8 mouse cellular contexts compared by ENCODE assay signal in genomic region chr12:91418791-91419190, GRCm38 (mm10). TPM values are rescaled to one million over a fixed set of nuclear protein-coding genes. Genes with fewer than 3 reads are reported as not detected.
DNase-seq lines count a peak whose midpoint lies in the region; ATAC-seq and TF ChIP-seq lines count a peak whose summit lies in the region.

No protein-coding gene starts in this region.

- no peaks in the 10 kb centered on the region for H3K36me3 ChIP-seq in testis, adult 2 months (ENCODE audit: control insufficient read depth, insufficient read depth, low read length)

- H3K27me3 ChIP-seq in cerebellum, adult 2 months (ENCODE audit: control insufficient read depth, insufficient read depth, low read length), result no peaks in the 10 kb centered on the region; the same call in 1 of the 2 replicates
- no peaks in the 10 kb centered on the region for H3K27me3 ChIP-seq in testis, adult 2 months (ENCODE audit: control insufficient read depth, insufficient read depth, low read length)

- no peak for ATAC-seq in cerebellum, adult (ENCODE audit: insufficient number of reproducible peaks, low FRiP score, low TSS enrichment)

- TF ChIP-seq CTCF in cerebellum, adult 2 months (IDR thresholded peaks at IDR 0.05; ENCODE audit: borderline replicate concordance, insufficient read depth, low read depth, low read length), result peak; percentile 55; the same call in 1 of the 2 replicates
- TF ChIP-seq CTCF in bone marrow, adult 2 months (IDR thresholded peaks at IDR 0.05; ENCODE audit: control insufficient read depth, insufficient read depth, low read length), result peak; percentile 75
- peak; percentile 55; the same call in 1 of the 2 replicates for TF ChIP-seq CTCF in testis, adult 2 months (IDR thresholded peaks at IDR 0.05; ENCODE audit: control insufficient read depth, insufficient read depth, insufficient replicate concordance, low read depth, low read length)

- no peak overlapping the region for H3K4me3 ChIP-seq in cerebellum, adult 2 months (replicated peaks; ENCODE audit: insufficient read depth, low read depth, low read length)
- H3K4me3 ChIP-seq in bone marrow, adult 2 months (replicated peaks; ENCODE audit: control insufficient read depth, low read depth, low read length), result no peak overlapping the region
- H3K4me3 ChIP-seq in testis, adult 2 months (ENCODE audit: control insufficient read depth, low read depth, low read length), result no peak overlapping the region

- H3K27ac ChIP-seq in cerebellum, adult 2 months (ENCODE audit: insufficient read depth, low read length), result no peak overlapping the region
- no peak overlapping the region for H3K27ac ChIP-seq in bone marrow, adult 2 months (ENCODE audit: control insufficient read depth, insufficient read depth, low read depth, low read length, poor library complexity)
- H3K27ac ChIP-seq in testis, adult 2 months (ENCODE audit: control insufficient read depth, insufficient read depth, low read depth, low read length), result no peak overlapping the region

- no peak for TF ChIP-seq POLR2A in cerebellum, adult 2 months (IDR thresholded peaks at IDR 0.05; ENCODE audit: borderline replicate concordance, insufficient read depth, low read length)
- no peak for TF ChIP-seq POLR2A in bone marrow, adult 2 months (IDR thresholded peaks at IDR 0.05; ENCODE audit: borderline replicate concordance, control insufficient read depth, low read depth, low read length)
- TF ChIP-seq POLR2A in testis, adult 2 months (IDR thresholded peaks at IDR 0.05; ENCODE audit: control insufficient read depth, low read depth, low read length), result no peak

- H3K4me1 ChIP-seq in cerebellum, adult 2 months (ENCODE audit: control insufficient read depth, insufficient read depth, low read length), result no peaks in the 10 kb centered on the region
- H3K4me1 ChIP-seq in bone marrow, adult 2 months (ENCODE audit: control insufficient read depth, insufficient read depth, low read length), result peaks cover 2% of the 10 kb centered on the region; the same call in 1 of the 2 replicates
- H3K4me1 ChIP-seq in testis, adult 2 months (ENCODE audit: control insufficient read depth, insufficient read depth, low read length), result no peaks in the 10 kb centered on the region

- WGBS in cerebellum, adult 2 months, result 51% methylated on average over 7 of the region's 7 CpGs
- WGBS in bone marrow, adult 2 months, result 22% methylated on average over 7 of the region's 7 CpGs

- DNase-seq in cerebellum, adult 2 months, result peak; percentile 30 to 34
- DNase-seq in CD4-positive helper T cell, adult 2 months (ENCODE audit: low read depth, low spot score), result peak; percentile 51
- peak; percentile 44 to 49 for DNase-seq in frontal cortex, postnatal 25 days (ENCODE audit: low spot score in 2 of 2)
- DNase-seq in layer of hippocampus, adult 18-20 months (ENCODE audit: low spot score in 2 of 2), result peak; percentile 39 to 70
- peak; percentile 72 for DNase-seq in lung, postnatal 36 days

RNA-seq across cellular contexts. Expression of gene Tshr, which starts 34.4 kb away (rescaled TPM):
- 0.08 and 0.13 TPM in 2 replicates for polyA plus RNA-seq in cerebellum, adult 2 months (2012; rRNA removed)
- polyA plus RNA-seq in bone marrow, adult 2 months (2011; ENCODE audit: insufficient read depth, insufficient read length, low replicate concordance, missing spikeins), result 0.35 and 0.38 TPM in 2 replicates
- total RNA-seq in layer of hippocampus, adult 18-20 months (2021), result under 1 TPM; 0.27 to 0.36 TPM
- 3.1 and 4.2 TPM in 2 replicates for polyA plus RNA-seq in testis, adult 2 months (2012; rRNA removed)

RNA-seq across cellular contexts. Expression of gene Cep128, which starts 34.6 kb away (rescaled TPM):
- polyA plus RNA-seq in cerebellum, adult 2 months (2012; rRNA removed), result 2.3 and 2.5 TPM in 2 replicates
- 28.3 and 67.8 TPM in 2 replicates for polyA plus RNA-seq in bone marrow, adult 2 months (2011; ENCODE audit: insufficient read depth, insufficient read length, low replicate concordance, missing spikeins)
- total RNA-seq in layer of hippocampus, adult 18-20 months (2021), result 1 to 10 TPM; 6.1 to 6.3 TPM
- polyA plus RNA-seq in testis, adult 2 months (2012; rRNA removed), result 184 and 216 TPM in 2 replicates
